Mouse (Mus musculus): ENCODE results near the gene Ninl. TPM values are rescaled to one million over a fixed set of nuclear protein-coding genes. Genes with fewer than 3 reads are reported as not detected.
"Not testable (repeated sequence)": the region's sequence is repeated elsewhere in the genome, so short reads cannot be mapped to it uniquely, and the experiment has no call there.

Ninl gene
- total RNA-seq, 1 experiment = 22.4 TPM

DNA sequence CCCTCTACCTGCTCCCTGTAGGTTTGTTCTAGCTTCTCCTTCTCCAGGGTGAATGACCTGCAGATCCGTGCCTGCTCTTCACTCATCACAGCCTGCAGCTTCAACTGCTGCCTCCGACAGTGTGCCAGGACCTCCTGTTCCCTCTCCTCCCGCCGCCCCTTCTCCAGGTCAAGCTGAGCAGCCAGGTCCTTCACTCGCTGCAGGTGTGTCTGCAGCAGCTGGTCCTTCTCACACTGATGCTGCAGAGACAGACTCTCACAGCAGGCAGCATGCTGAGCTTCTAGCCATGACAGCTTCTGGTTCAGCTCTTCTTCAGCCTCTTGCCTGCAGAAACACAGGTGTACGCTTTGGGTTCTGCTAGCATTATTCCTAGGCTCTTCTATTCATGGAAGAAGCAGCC, 89.1 kb downstream of the Ninl start:
- H3K4me1 ChIP-seq (ENCODE audit: control insufficient read depth in 2 of 2, insufficient read depth in 2 of 2, low read length in 2 of 2, poor library complexity in 1 of 2) = peaks cover 14 to 43% of the 10 kb centered on the region in 2 experiments; a peak in 3 of 4 replicates
- H3K36me3 ChIP-seq (ENCODE audit: control insufficient read depth, insufficient read depth, low read length, poor library complexity, severe bottlenecking) = peaks cover 17% of the 10 kb centered on the region; the same call in 1 of the 2 replicates
- in situ Hi-C loops (cut with MboI; ENCODE audit: low sequenced_read_pairs in 2 of 2, unreplicated experiment in 2 of 2) = no loop called here
- no peak for TF ChIP-seq CHD2 (IDR thresholded peaks at IDR 0.05; ENCODE audit: low read depth, low read length)
- no peak for TF ChIP-seq ZNF384 (IDR thresholded peaks at IDR 0.05; ENCODE audit: low read depth, low read length)
- no peak for TF ChIP-seq HCFC1 (IDR thresholded peaks at IDR 0.05; ENCODE audit: borderline replicate concordance, insufficient read depth, low read length)
- no peak for TF ChIP-seq MAFK (IDR thresholded peaks at IDR 0.05; ENCODE audit: insufficient read depth, low read depth, low read length)
- no peak for TF ChIP-seq ZC3H11A (IDR thresholded peaks at IDR 0.05; ENCODE audit: borderline replicate concordance, low read depth, low read length)
- no peak overlapping the region for H3K27ac ChIP-seq (ENCODE audit: insufficient read depth, low read depth, low read length, poor library complexity, severe bottlenecking)
- H3K4me3 ChIP-seq (ENCODE audit: insufficient read depth in 1 of 2, low read depth in 1 of 2, low read length in 2 of 2, poor library complexity in 1 of 2, severe bottlenecking in 1 of 2) = no peak overlapping the region
- no peaks in the 10 kb centered on the region for H3K9me3 ChIP-seq (ENCODE audit: control insufficient read depth, insufficient read depth, low read depth, low read length)
- DNase-seq (ENCODE audit: low read depth, low spot score) = no peak
- H3K9ac ChIP-seq (ENCODE audit: insufficient read depth, low read depth, low read length, poor library complexity, severe bottlenecking) = no peak overlapping the region

DNA sequence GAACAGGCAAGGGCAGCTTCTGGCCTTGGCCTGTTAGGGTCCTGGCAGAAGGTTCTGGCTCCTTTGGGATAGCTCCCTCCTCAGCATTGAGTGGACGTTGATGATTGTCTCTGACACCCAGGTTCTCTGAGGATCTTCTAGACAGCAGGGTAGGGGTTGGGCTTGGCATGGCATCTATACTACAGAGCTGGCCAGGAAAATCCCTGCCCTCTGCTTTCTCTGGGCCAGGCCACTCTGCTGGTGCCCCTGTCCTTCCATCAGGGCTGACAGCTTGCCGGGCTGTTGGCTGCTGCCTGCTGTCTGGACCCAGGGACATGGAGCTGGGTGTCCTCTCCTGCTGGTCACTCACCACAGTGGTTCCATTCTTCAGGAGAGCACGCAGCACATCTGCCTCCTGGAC, 89.5 kb downstream of the Ninl start:
- no peak for DNase-seq (ENCODE audit: low read depth, low spot score)
- H3K36me3 ChIP-seq (ENCODE audit: control insufficient read depth, insufficient read depth, low read length, poor library complexity, severe bottlenecking) = peaks cover 18% of the 10 kb centered on the region; the same call in 1 of the 2 replicates
- H3K4me1 ChIP-seq (ENCODE audit: control insufficient read depth in 2 of 2, insufficient read depth in 2 of 2, low read length in 2 of 2, poor library complexity in 1 of 2) = peaks cover 14 to 43% of the 10 kb centered on the region in 2 experiments; a peak in 3 of 4 replicates
- TF ChIP-seq ZNF384 (IDR thresholded peaks at IDR 0.05; ENCODE audit: low read depth, low read length) (no peak), CHD2 (IDR thresholded peaks at IDR 0.05; ENCODE audit: low read depth, low read length) (no peak), ZC3H11A (IDR thresholded peaks at IDR 0.05; ENCODE audit: borderline replicate concordance, low read depth, low read length) (no peak), HCFC1 (IDR thresholded peaks at IDR 0.05; ENCODE audit: borderline replicate concordance, insufficient read depth, low read length) (no peak), MAFK (IDR thresholded peaks at IDR 0.05; ENCODE audit: insufficient read depth, low read depth, low read length) (no peak)
- H3K4me3 ChIP-seq (ENCODE audit: insufficient read depth in 1 of 2, low read depth in 1 of 2, low read length in 2 of 2, poor library complexity in 1 of 2, severe bottlenecking in 1 of 2) = no peak overlapping the region
- in situ Hi-C loops (cut with MboI; ENCODE audit: low sequenced_read_pairs in 2 of 2, unreplicated experiment in 2 of 2) = no loop called here
- H3K9me3 ChIP-seq (ENCODE audit: control insufficient read depth, insufficient read depth, low read depth, low read length) = no peaks in the 10 kb centered on the region
- no peak overlapping the region for H3K9ac ChIP-seq (ENCODE audit: insufficient read depth, low read depth, low read length, poor library complexity, severe bottlenecking)
- peak overlapping the region; percentile 29 for H3K27ac ChIP-seq (ENCODE audit: insufficient read depth, low read depth, low read length, poor library complexity, severe bottlenecking)

DNA sequence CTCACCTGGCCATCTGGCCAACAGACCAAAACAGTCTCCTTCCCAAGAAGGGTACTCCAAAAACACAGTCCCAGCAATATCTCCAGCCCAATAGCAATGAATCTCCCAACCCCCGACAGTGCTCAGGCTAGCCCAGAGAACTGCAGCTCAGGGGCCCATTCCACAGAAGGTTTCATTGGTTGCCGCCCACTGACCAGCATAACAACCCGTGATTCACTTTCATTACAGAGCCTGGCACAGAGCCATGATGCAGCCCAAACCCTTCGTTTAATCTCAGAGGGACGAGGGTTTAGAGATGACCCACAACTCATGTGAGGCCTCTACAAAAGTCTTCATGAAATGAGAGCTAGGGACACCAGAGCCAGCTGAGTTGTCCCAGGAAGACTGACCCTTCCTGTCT, 90.4 kb downstream of the Ninl start:
- H3K36me3 ChIP-seq (ENCODE audit: control insufficient read depth, insufficient read depth, low read length, poor library complexity, severe bottlenecking) = peaks cover 19% of the 10 kb centered on the region; the same call in 1 of the 2 replicates
- no peak for DNase-seq (ENCODE audit: low read depth, low spot score)
- in situ Hi-C loops (cut with MboI; ENCODE audit: low sequenced_read_pairs in 2 of 2, unreplicated experiment in 2 of 2) = no loop called here

DNA sequence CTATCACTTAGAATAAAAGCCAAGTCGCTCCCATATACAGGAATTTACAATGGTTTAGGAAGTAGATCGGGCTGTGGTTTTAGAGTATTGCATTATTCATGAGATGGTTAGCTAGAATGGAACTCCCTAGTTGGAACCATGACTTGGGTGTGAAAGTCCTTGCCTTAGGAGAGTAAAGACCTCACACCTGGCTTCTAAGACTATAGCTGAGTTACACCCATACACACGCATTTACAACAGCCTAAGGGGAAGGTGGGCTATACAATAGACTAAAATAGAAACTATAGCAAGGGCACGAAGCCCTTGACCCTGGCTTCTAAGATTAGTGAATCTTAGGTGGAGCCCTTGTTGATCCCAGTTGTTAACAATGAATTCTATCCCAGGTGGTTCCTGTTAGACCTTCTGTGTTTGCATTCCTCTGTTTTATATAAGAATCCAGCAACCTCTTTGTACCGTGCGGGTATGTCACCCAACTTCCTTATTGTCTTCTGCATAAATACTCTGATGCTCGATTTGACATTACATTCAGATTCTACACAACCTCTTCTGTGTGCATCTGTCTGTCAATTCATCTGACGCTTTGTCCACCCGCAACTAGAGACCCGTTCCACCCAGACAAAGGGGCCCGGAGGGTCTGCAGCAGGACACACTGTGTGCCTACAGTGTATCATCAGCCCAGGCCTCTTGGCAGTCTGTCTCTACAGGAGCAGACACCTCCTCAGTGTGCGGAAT, 91.1 kb downstream of the Ninl start:
- peaks cover 14 to 41% of the 10 kb centered on the region in 2 experiments; a peak in 3 of 4 replicates for H3K4me1 ChIP-seq (ENCODE audit: control insufficient read depth in 2 of 2, insufficient read depth in 2 of 2, low read length in 2 of 2, poor library complexity in 1 of 2)
- H3K4me3 ChIP-seq (ENCODE audit: insufficient read depth in 1 of 2, low read depth in 1 of 2, low read length in 2 of 2, poor library complexity in 1 of 2, severe bottlenecking in 1 of 2) = peak overlapping the region in 1 of 2 experiments; percentile 23; a peak in 1 of 4 replicates
- H3K9ac ChIP-seq (ENCODE audit: insufficient read depth, low read depth, low read length, poor library complexity, severe bottlenecking) = peak overlapping the region; percentile 64; the same call in 1 of the 2 replicates
- H3K36me3 ChIP-seq (ENCODE audit: control insufficient read depth, insufficient read depth, low read length, poor library complexity, severe bottlenecking) = peaks cover 22% of the 10 kb centered on the region; the same call in 1 of the 2 replicates
- in situ Hi-C loops (cut with MboI; ENCODE audit: low sequenced_read_pairs in 2 of 2, unreplicated experiment in 2 of 2); H3K9me3 ChIP-seq (ENCODE audit: control insufficient read depth, insufficient read depth, low read depth, low read length): not testable (repeated sequence)
- DNase-seq (ENCODE audit: low read depth, low spot score) = peak; percentile 57
- peak overlapping the region; percentile 96 for H3K27ac ChIP-seq (ENCODE audit: insufficient read depth, low read depth, low read length, poor library complexity, severe bottlenecking)

More for the DNA sequence above, 90.4 kb downstream of the Ninl start:
- H3K4me3 ChIP-seq (ENCODE audit: insufficient read depth in 1 of 2, low read depth in 1 of 2, low read length in 2 of 2, poor library complexity in 1 of 2, severe bottlenecking in 1 of 2) = no peak overlapping the region
- H3K27ac ChIP-seq (ENCODE audit: insufficient read depth, low read depth, low read length, poor library complexity, severe bottlenecking) = peak overlapping the region; percentile 96
- TF ChIP-seq ZNF384 (IDR thresholded peaks at IDR 0.05; ENCODE audit: low read depth, low read length) (no peak), MAFK (IDR thresholded peaks at IDR 0.05; ENCODE audit: insufficient read depth, low read depth, low read length) (no peak), HCFC1 (IDR thresholded peaks at IDR 0.05; ENCODE audit: borderline replicate concordance, insufficient read depth, low read length) (no peak), ZC3H11A (IDR thresholded peaks at IDR 0.05; ENCODE audit: borderline replicate concordance, low read depth, low read length) (no peak), CHD2 (IDR thresholded peaks at IDR 0.05; ENCODE audit: low read depth, low read length) (no peak; the same call in 1 of the 2 replicates)
- H3K4me1 ChIP-seq (ENCODE audit: control insufficient read depth in 2 of 2, insufficient read depth in 2 of 2, low read length in 2 of 2, poor library complexity in 1 of 2) = peaks cover 14 to 41% of the 10 kb centered on the region in 2 experiments; a peak in 3 of 4 replicates
- H3K9ac ChIP-seq (ENCODE audit: insufficient read depth, low read depth, low read length, poor library complexity, severe bottlenecking) = peak overlapping the region; percentile 64; the same call in 1 of the 2 replicates
- H3K9me3 ChIP-seq (ENCODE audit: control insufficient read depth, insufficient read depth, low read depth, low read length) = no peaks in the 10 kb centered on the region

DNA sequence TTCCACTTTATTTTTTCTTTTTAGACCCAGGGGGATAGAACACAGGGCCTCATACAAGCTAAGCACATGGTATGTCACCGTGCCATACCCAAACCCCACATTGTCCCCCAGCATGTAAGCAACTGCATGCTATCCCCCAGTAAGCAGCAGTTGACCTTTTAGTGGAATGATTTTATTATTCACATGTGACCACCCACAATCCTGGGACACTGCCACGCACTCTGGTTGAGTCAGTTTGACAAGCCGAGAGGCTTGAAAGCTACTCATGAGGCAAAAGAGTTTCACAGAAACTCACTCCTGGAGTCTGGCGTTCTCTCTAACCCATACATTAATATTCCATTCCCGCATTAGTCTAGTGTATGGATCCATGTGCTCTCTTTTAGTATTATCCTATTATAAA, 91.8 kb downstream of the Ninl start:
- H3K9me3 ChIP-seq (ENCODE audit: control insufficient read depth, insufficient read depth, low read depth, low read length); DNase-seq (ENCODE audit: low read depth, low spot score); in situ Hi-C loops (cut with MboI; ENCODE audit: low sequenced_read_pairs in 2 of 2, unreplicated experiment in 2 of 2); H3K4me3 ChIP-seq (ENCODE audit: insufficient read depth in 1 of 2, low read depth in 1 of 2, low read length in 2 of 2, poor library complexity in 1 of 2, severe bottlenecking in 1 of 2); H3K9ac ChIP-seq (ENCODE audit: insufficient read depth, low read depth, low read length, poor library complexity, severe bottlenecking): not testable (repeated sequence)
- peak overlapping the region; percentile 42; the same call in 1 of the 2 replicates for H3K27ac ChIP-seq (ENCODE audit: insufficient read depth, low read depth, low read length, poor library complexity, severe bottlenecking)
- H3K4me1 ChIP-seq (ENCODE audit: control insufficient read depth in 2 of 2, insufficient read depth in 2 of 2, low read length in 2 of 2, poor library complexity in 1 of 2) = peaks cover 14 to 41% of the 10 kb centered on the region in 2 experiments; a peak in 3 of 4 replicates
- H3K36me3 ChIP-seq (ENCODE audit: control insufficient read depth, insufficient read depth, low read length, poor library complexity, severe bottlenecking) = peaks cover 19% of the 10 kb centered on the region; the same call in 1 of the 2 replicates

Measured in ES-E14 (cell line).